Mouse (Mus musculus): Measurements from ENCODE around the gene Tec.
A peak's percentile ranks its signal among the peaks of the same experiment; 100 is the strongest.

Gene Tec

GRCm38 (mm10) chr5:72784719-72785118 is 83.6 kb downstream of the Tec start:
- DNase-seq (ENCODE audit: low spot score in 2 of 2): no peak

- no peak for DNase-seq (ENCODE audit: low spot score in 2 of 2)
Measured at GRCm38 (mm10) chr5:72783957-72784356, 84.3 kb downstream of the Tec start.

GRCm38 (mm10) chr5:72783123-72783522 is 85.2 kb downstream of the Tec start:
- DNase-seq (ENCODE audit: low spot score in 2 of 2): no peak

- DNase-seq (ENCODE audit: low spot score in 2 of 2): no peak
Measured at GRCm38 (mm10) chr5:72781776-72782175, 86.5 kb downstream of the Tec start.

- no peak for DNase-seq (ENCODE audit: low spot score in 2 of 2)
Measured at GRCm38 (mm10) chr5:72776595-72776994, 91.7 kb downstream of the Tec start.

GRCm38 (mm10) chr5:72776127-72776526 is 92.2 kb downstream of the Tec start:
- DNase-seq (ENCODE audit: low spot score in 2 of 2): no peak

- no peak for DNase-seq (ENCODE audit: low spot score in 2 of 2)
Measured at GRCm38 (mm10) chr5:72769841-72770240, 98.4 kb downstream of the Tec start.

- DNase-seq (ENCODE audit: low spot score in 2 of 2): no peak
Measured at GRCm38 (mm10) chr5:72763546-72763945, 104.7 kb downstream of the Tec start.

- no peak for DNase-seq (ENCODE audit: low spot score in 2 of 2)
Measured at GRCm38 (mm10) chr5:72763025-72763424, 105.3 kb downstream of the Tec start.

GRCm38 (mm10) chr5:72761758-72762157 is 106.5 kb downstream of the Tec start:
- no peak for DNase-seq (ENCODE audit: low spot score in 2 of 2)

- DNase-seq (ENCODE audit: low spot score in 2 of 2): peak in 1 of 2 experiments; percentile 6
Measured at GRCm38 (mm10) chr5:72761237-72761636, 107.0 kb downstream of the Tec start.

- no peak for DNase-seq (ENCODE audit: low spot score in 2 of 2)
Measured at GRCm38 (mm10) chr5:72758925-72759924, 109.1 kb downstream of the Tec start.

- DNase-seq (ENCODE audit: low spot score in 2 of 2): no peak
Measured at GRCm38 (mm10) chr5:72757155-72757773, 111.0 kb downstream of the Tec start.

- no peak for DNase-seq (ENCODE audit: low spot score in 2 of 2)
Measured at GRCm38 (mm10) chr5:72755941-72756340, 112.3 kb downstream of the Tec start.

- DNase-seq (ENCODE audit: low spot score in 2 of 2): no peak
Measured at GRCm38 (mm10) chr5:72755035-72755434, 113.2 kb downstream of the Tec start.

GRCm38 (mm10) chr5:72752585-72752984 is 115.7 kb downstream of the Tec start, which contains the start of gene Txk:
TSS of gene Txk (minus strand) at chr5:72752777.
- DNase-seq (ENCODE audit: low spot score in 2 of 2): no peak

GRCm38 (mm10) chr5:72751056-72751758 is 117.1 kb downstream of the Tec start:
- no peak for DNase-seq (ENCODE audit: low spot score in 2 of 2)

GRCm38 (mm10) chr5:72750226-72750625 is 118.1 kb downstream of the Tec start:
- no peak for DNase-seq (ENCODE audit: low spot score in 2 of 2)

- DNase-seq (ENCODE audit: low spot score in 2 of 2): no peak
Measured at GRCm38 (mm10) chr5:72748659-72749265, 119.5 kb downstream of the Tec start.

- DNase-seq (ENCODE audit: low spot score in 2 of 2): no peak
Measured at GRCm38 (mm10) chr5:72747384-72747783, 120.9 kb downstream of the Tec start.

- DNase-seq (ENCODE audit: low spot score in 2 of 2): no peak
Measured at GRCm38 (mm10) chr5:72746461-72746860, 121.8 kb downstream of the Tec start.

- no peak for DNase-seq (ENCODE audit: low spot score in 2 of 2)
Measured at GRCm38 (mm10) chr5:72743103-72743502, 125.2 kb downstream of the Tec start.
